Mouse (Mus musculus): ENCODE measurements around the gene Fam110a. TPM values are rescaled to one million over a fixed set of nuclear protein-coding genes. Genes with fewer than 3 reads are reported as not detected.

The Fam110a gene
- polyA plus RNA-seq, 1 experiment: 16.2 TPM

DNA sequence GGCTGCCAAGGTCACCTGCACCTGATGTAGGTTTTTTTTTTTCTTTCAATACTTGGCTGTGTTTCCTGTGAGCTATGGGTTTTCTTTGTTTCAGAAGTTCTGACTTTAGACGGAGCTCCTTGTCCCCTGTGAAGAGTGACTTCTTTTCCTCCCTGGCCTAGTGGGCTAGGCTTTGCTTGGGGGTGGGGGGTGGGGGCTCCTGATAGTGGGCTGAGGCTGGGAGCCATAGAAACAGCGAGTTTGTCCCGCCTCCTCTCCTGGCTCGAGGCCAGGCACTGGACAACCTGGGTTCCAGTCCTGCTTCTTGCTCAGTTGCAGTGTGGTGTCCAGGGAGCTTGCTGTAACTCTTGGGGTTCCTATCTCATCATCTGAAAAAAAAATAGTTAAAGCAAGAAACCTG is 36.0 kb upstream of the Fam110a start:
- Histone ChIP-seq H3K4me3 (ENCODE audit: insufficient read depth, low read depth, low read length) (no peak overlapping the region), H3K36me3 (ENCODE audit: control insufficient read depth, insufficient read depth, low read length) (no peaks in the 10 kb centered on the region), H3K4me1 (ENCODE audit: control insufficient read depth, insufficient read depth, low read length) (peaks cover 15% of the 10 kb centered on the region), H3K27ac (ENCODE audit: insufficient read depth, low read depth, low read length) (no peak overlapping the region), H3K27me3 (replicated peaks; ENCODE audit: control insufficient read depth, insufficient read depth, low read length) (no peaks in the 10 kb centered on the region)
- DNase-seq: no peak
- 40% methylated on average over 4 of the region's 4 CpGs for WGBS
- TF ChIP-seq POLR2A (IDR thresholded peaks at IDR 0.05; ENCODE audit: low read depth, low read length) (no peak), CTCF (conservative IDR thresholded peaks at IDR 0.05; ENCODE audit: insufficient read depth, insufficient read length, low read depth, low read length) (no peak)

DNA sequence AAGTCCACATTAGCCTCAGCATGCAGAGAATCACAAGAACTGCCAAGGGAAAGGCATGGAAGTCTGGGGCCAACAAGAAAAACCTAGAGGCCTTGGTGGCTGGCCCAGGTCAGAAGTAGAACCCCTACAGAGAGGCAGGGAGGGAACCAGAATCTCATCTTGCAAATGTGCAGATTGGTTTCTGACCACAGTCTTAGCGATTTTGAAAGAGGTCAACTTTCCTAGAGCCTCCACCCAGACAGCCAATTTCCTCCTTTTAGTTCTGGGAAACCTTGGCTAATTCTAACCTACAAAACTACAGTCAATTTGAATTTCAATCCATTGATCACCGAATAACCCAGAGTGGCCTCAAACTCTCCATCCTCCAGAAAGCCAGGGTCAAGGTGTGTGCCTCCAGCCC is 32.7 kb upstream of the Fam110a start:
- Histone ChIP-seq H3K4me3 (ENCODE audit: insufficient read depth, low read depth, low read length) (no peak overlapping the region), H3K36me3 (ENCODE audit: control insufficient read depth, insufficient read depth, low read length) (no peaks in the 10 kb centered on the region), H3K27ac (ENCODE audit: insufficient read depth, low read depth, low read length) (peak overlapping the region; percentile 86), H3K27me3 (replicated peaks; ENCODE audit: control insufficient read depth, insufficient read depth, low read length) (no peaks in the 10 kb centered on the region), H3K4me1 (ENCODE audit: control insufficient read depth, insufficient read depth, low read length) (peaks cover 22% of the 10 kb centered on the region)
- TF ChIP-seq POLR2A (IDR thresholded peaks at IDR 0.05; ENCODE audit: low read depth, low read length) (no peak), CTCF (conservative IDR thresholded peaks at IDR 0.05; ENCODE audit: insufficient read depth, insufficient read length, low read depth, low read length) (no peak)
- DNase-seq: no peak
- WGBS: 58% methylated on average over 2 of the region's 2 CpGs

DNA sequence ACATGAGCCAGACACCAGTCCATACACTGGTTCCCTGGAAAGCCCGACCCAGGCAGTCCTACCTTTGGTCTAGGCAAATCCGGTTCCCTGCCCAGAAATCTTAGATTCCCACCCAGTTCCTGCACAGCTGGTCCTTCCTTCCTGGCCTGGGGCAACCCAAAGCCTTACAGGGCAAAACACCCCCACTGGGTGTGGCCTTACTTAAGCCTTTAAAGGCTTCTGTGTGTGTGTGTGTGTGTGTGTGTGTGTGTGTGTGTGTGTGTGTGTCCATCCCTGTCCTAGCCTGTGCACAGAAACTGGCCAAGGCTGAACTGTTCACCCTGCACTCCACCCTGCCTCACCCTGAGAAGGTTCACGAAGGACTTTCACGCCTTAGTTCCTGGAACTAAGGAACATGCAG is 32.2 kb upstream of the Fam110a start:
- no peaks in the 10 kb centered on the region for H3K36me3 ChIP-seq (ENCODE audit: control insufficient read depth, insufficient read depth, low read length)
- TF ChIP-seq POLR2A (IDR thresholded peaks at IDR 0.05; ENCODE audit: low read depth, low read length) (no peak), CTCF (conservative IDR thresholded peaks at IDR 0.05; ENCODE audit: insufficient read depth, insufficient read length, low read depth, low read length) (no peak)
- peak; percentile 84 for DNase-seq
- WGBS: 27% methylated on average over 4 of the region's 4 CpGs
- peak overlapping the region; percentile 86 for H3K27ac ChIP-seq (ENCODE audit: insufficient read depth, low read depth, low read length)
- H3K4me1 ChIP-seq (ENCODE audit: control insufficient read depth, insufficient read depth, low read length): peaks cover 22% of the 10 kb centered on the region
- H3K4me3 ChIP-seq (ENCODE audit: insufficient read depth, low read depth, low read length): no peak overlapping the region
- no peaks in the 10 kb centered on the region for H3K27me3 ChIP-seq (replicated peaks; ENCODE audit: control insufficient read depth, insufficient read depth, low read length)

DNA sequence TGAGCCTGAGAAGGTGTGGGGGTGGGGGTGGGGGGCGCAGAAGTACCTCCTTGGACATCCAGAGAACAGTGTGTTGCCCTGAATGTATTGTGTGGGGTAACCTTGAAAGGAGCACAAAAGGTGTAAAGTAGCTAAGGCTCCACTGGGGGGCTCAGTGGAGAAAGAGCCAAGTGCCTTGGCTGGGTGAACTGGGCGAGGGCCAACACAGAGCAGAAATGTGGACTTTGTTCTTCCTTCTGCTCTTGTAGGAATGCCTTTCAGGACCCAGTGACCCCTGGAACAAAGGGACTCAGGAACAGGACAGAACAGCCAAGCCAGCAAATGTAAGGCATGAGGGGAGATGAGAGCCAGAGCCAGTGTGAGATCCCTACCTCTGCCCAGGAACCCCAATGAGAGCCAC is 31.7 kb upstream of the Fam110a start:
- H3K36me3 ChIP-seq (ENCODE audit: control insufficient read depth, insufficient read depth, low read length): no peaks in the 10 kb centered on the region
- peak overlapping the region; percentile 86 for H3K27ac ChIP-seq (ENCODE audit: insufficient read depth, low read depth, low read length)
- no peak for TF ChIP-seq POLR2A (IDR thresholded peaks at IDR 0.05; ENCODE audit: low read depth, low read length)
- no peak; the same call in 1 of the 2 replicates for TF ChIP-seq CTCF (conservative IDR thresholded peaks at IDR 0.05; ENCODE audit: insufficient read depth, insufficient read length, low read depth, low read length)
- 40% methylated on average over 2 of the region's 2 CpGs for WGBS
- DNase-seq: peak; percentile 95
- H3K4me1 ChIP-seq (ENCODE audit: control insufficient read depth, insufficient read depth, low read length): peaks cover 22% of the 10 kb centered on the region
- H3K4me3 ChIP-seq (ENCODE audit: insufficient read depth, low read depth, low read length): no peak overlapping the region
- no peaks in the 10 kb centered on the region for H3K27me3 ChIP-seq (replicated peaks; ENCODE audit: control insufficient read depth, insufficient read depth, low read length)

DNA sequence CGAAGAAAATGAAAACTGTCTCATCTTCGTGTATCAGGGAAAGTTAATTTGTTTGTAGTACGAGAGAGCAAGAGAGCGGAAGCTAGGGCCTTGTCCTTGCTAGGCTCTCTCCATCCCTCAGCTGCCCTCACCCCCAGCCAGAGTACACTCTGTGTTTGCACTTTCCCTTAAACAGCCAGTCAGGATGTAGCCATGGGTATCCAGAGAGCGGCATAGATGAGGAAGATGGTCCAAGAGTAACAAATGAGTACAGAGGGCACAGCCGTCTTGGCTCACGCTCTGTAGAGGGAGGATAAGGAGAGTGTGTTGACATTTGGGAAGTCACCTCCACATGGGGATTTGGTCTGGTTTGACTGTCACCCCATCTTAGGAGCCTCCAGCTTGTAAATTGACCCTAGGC is 30.6 kb upstream of the Fam110a start:
- Histone ChIP-seq H3K27ac (ENCODE audit: insufficient read depth, low read depth, low read length) (no peak overlapping the region), H3K4me3 (ENCODE audit: insufficient read depth, low read depth, low read length) (no peak overlapping the region), H3K4me1 (ENCODE audit: control insufficient read depth, insufficient read depth, low read length) (peaks cover 22% of the 10 kb centered on the region), H3K36me3 (ENCODE audit: control insufficient read depth, insufficient read depth, low read length) (no peaks in the 10 kb centered on the region), H3K27me3 (replicated peaks; ENCODE audit: control insufficient read depth, insufficient read depth, low read length) (no peaks in the 10 kb centered on the region)
- WGBS: 72% methylated on average over 7 of the region's 7 CpGs
- peak; percentile 70 for DNase-seq
- TF ChIP-seq POLR2A (IDR thresholded peaks at IDR 0.05; ENCODE audit: low read depth, low read length) (no peak), CTCF (conservative IDR thresholded peaks at IDR 0.05; ENCODE audit: insufficient read depth, insufficient read length, low read depth, low read length) (no peak)

DNA sequence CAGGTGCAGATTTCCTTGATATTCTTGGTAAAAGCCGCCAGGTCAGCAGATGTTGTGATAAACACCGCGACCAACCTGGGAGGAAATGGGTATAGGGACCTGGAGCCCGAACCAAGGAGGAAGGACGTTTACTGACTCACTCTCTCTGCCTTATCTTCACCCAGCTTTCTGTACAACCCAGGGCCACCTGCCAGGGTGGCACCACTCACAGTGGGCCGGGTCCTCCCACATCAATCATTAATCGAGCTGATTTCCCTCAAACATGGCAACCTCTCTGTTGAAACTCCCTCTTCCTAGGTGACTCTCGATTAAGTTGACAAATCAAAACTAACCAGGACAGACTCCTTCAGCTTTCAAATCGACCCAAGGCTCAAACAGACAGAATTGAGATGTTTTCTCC is 30.2 kb upstream of the Fam110a start:
- no peak overlapping the region for H3K4me3 ChIP-seq (ENCODE audit: insufficient read depth, low read depth, low read length)
- no peaks in the 10 kb centered on the region for H3K27me3 ChIP-seq (replicated peaks; ENCODE audit: control insufficient read depth, insufficient read depth, low read length)
- WGBS: 61% methylated on average over 9 of the region's 9 CpGs
- H3K27ac ChIP-seq (ENCODE audit: insufficient read depth, low read depth, low read length): no peak overlapping the region
- TF ChIP-seq CTCF (conservative IDR thresholded peaks at IDR 0.05; ENCODE audit: insufficient read depth, insufficient read length, low read depth, low read length) (no peak), POLR2A (IDR thresholded peaks at IDR 0.05; ENCODE audit: low read depth, low read length) (no peak)
- peaks cover 22% of the 10 kb centered on the region for H3K4me1 ChIP-seq (ENCODE audit: control insufficient read depth, insufficient read depth, low read length)
- H3K36me3 ChIP-seq (ENCODE audit: control insufficient read depth, insufficient read depth, low read length): no peaks in the 10 kb centered on the region
- peak; percentile 65 for DNase-seq

DNA sequence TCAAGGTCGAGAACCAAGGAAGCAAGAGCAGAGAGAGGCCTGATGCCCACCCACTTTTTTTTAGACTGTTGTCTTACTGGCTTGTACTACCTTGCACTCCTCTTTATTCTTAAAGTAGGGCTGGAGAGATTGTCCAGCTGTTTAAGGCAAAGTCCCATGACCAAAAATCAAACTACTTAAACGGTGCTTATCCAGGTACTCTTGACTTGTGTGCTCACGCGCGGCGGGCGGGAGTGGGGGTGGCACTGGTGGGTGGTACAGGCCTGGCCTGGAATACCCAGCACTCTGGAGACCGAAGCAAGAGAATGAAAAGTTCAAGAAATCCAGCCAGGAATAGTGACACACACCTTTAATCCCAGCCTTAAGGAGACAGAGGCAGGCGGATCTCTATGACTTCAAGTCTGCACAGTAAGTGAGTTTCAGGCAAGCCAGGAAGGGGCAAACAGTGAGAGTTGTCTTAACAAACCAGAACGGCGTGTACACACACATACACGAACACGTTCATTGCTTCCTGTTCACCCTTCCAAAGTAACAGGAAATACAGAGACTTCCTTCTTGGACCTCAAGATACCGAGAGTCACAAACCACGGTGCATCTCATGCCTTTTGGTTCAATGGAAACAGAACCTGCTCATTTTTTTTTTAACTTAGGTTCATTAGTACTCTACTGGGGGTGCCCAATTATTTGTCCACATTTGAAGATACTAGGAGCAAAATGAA is 29.2 kb upstream of the Fam110a start:
- no peak overlapping the region for H3K4me3 ChIP-seq (ENCODE audit: insufficient read depth, low read depth, low read length)
- WGBS: 80% methylated on average over 15 of the region's 15 CpGs
- H3K27ac ChIP-seq (ENCODE audit: insufficient read depth, low read depth, low read length): no peak overlapping the region
- DNase-seq: no peak
- H3K36me3 ChIP-seq (ENCODE audit: control insufficient read depth, insufficient read depth, low read length): no peaks in the 10 kb centered on the region
- H3K4me1 ChIP-seq (ENCODE audit: control insufficient read depth, insufficient read depth, low read length): peaks cover 22% of the 10 kb centered on the region
- TF ChIP-seq POLR2A (IDR thresholded peaks at IDR 0.05; ENCODE audit: low read depth, low read length) (no peak), CTCF (conservative IDR thresholded peaks at IDR 0.05; ENCODE audit: insufficient read depth, insufficient read length, low read depth, low read length) (no peak)
- no peaks in the 10 kb centered on the region for H3K27me3 ChIP-seq (replicated peaks; ENCODE audit: control insufficient read depth, insufficient read depth, low read length)
